Mouse (Mus musculus) MEL (cell line): ENCODE data around the gene Trpv4.

Source experiments
- CTCF ChIP-seq, 3 experiments: IDR thresholded peaks in 2 of 3; conservative IDR thresholded peaks in 1 of 3; 2 replicates each; pipeline ENCODE4 v1.5.1; 2011 to 2012; ENCODE audit warnings: low read length in 3 of 3, low read depth in 2 of 3, mild to moderate bottlenecking in 2 of 3, improper control_type of control experiment in 1 of 3, inconsistent platforms in 1 of 3, mixed read lengths in 1 of 3, moderate library complexity in 1 of 3; ENCODE audit not compliant: control insufficient read depth in 1 of 3, insufficient read depth in 1 of 3, poor library complexity in 1 of 3, severe bottlenecking in 1 of 3
- SIN3A ChIP-seq: IDR thresholded peaks from 2 replicates; pipeline ENCODE4 v1.6.1; 2012; ENCODE audit warnings: low read length, improper control_type of control experiment, inconsistent platforms

DNA sequence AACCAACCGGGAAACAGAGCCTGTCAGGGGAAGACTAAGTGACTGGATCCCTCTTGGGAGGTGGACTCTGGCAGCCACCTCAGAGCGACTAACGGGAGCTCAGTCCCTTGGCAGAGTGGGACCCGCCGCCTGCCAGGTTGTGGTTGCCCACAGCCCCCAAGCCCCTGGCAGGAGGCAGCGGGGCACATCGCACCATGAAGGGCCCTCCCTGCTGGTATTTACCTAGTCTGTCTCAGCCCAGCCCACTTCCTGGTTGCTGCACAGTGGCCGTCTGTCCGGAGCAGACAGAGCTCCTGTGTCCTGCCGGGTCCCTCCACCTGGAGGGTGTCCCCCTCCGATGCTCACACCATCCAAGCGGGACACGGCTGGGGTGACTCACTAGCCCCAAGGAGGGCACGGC, 7.2 kb downstream of the Trpv4 start:
- TF ChIP-seq CTCF (IDR thresholded peaks at IDR 0.05 in 2 of 3, conservative IDR thresholded peaks at IDR 0.05 in 1 of 3; ENCODE audit: control insufficient read depth in 1 of 3, insufficient read depth in 1 of 3, low read depth in 2 of 3, low read length in 3 of 3, poor library complexity in 1 of 3, severe bottlenecking in 1 of 3) (no peak), SIN3A (no peak)
